Mouse (Mus musculus): ENCODE measurements around the gene Peli1.

GRCm38 (mm10) chr11:21115804-21116203 is 24.7 kb downstream of the Peli1 start:
- TF ChIP-seq CTCF (IDR thresholded peaks at IDR 0.05; ENCODE audit: control insufficient read depth, insufficient read depth, insufficient replicate concordance, low read depth, low read length) (no peak), POLR2A (IDR thresholded peaks at IDR 0.05; ENCODE audit: control insufficient read depth, low read depth, low read length) (no peak)

All from testis, adult 2 months (tissue).